Mouse (Mus musculus) heart, embryonic 11.5 days (tissue): ENCODE measurements at regions not wholly inside any gene's neighbourhood (a gene's known extent, or its start where the extent isn't known, plus 50 kb on each side); places are given as distances from the start of the nearest gene placed in this dataset.

Source experiments
- ATAC-seq: fragments of 200-750 bp; cut with Nextera tagmentation; replicated peaks from 2 replicates; pipeline ENCODE4 v1.8.0; 2017; ENCODE audit warnings: moderate library complexity; ENCODE audit not compliant: insufficient number of reproducible peaks, low FRiP score, low TSS enrichment
- H3K27ac ChIP-seq: fragments of 300-500 bp; sonication (generic); 2 replicates; pipeline ENCODE4 v1.5.1; 2014; ENCODE audit warnings: mild to moderate bottlenecking, low read depth, low read length
- H3K27me3 ChIP-seq: fragments of 300-500 bp; sonication (generic); 2 replicates; pipeline ENCODE4 v1.6.1; 2014; ENCODE audit warnings: mild to moderate bottlenecking, low read length, mixed read lengths; ENCODE audit not compliant: control insufficient read depth, insufficient read depth
- H3K36me3 ChIP-seq: fragments of 300-500 bp; sonication (generic); 2 replicates; pipeline ENCODE4 v1.6.1; 2014; ENCODE audit warnings: mild to moderate bottlenecking, low read length, moderate library complexity, mixed read lengths; ENCODE audit not compliant: control insufficient read depth, insufficient read depth
- H3K4me1 ChIP-seq: fragments of 300-500 bp; sonication (generic); 2 replicates; pipeline ENCODE4 v1.6.1; 2014; ENCODE audit warnings: low read length; ENCODE audit not compliant: control insufficient read depth, insufficient read depth
- H3K4me2 ChIP-seq: fragments of 300-500 bp; sonication (generic); 2 replicates; pipeline ENCODE4 v1.6.1; 2014; ENCODE audit warnings: mild to moderate bottlenecking, moderate library complexity
- H3K4me3 ChIP-seq: fragments of 300-500 bp; sonication (generic); 2 replicates; pipeline ENCODE4 v1.5.1; 2014; ENCODE audit warnings: low read depth, low read length
- H3K9ac ChIP-seq: fragments of 300-500 bp; sonication (generic); 2 replicates; pipeline ENCODE4 v1.6.1; 2014; ENCODE audit warnings: mild to moderate bottlenecking, low read depth, low read length, moderate library complexity
- H3K9me3 ChIP-seq: fragments of 300-500 bp; sonication (generic); replicated peaks from 2 replicates; pipeline ENCODE4 v1.6.1; 2016; ENCODE audit warnings: low read length; ENCODE audit not compliant: control insufficient read depth
- WGBS: fragments of 180-500 bp; shearing (Covaris S2); extraction: QIAGEN DNeasy Blood & Tissue Kit; methylation state at CpG from one replicate; pipeline ENCODE4 v1.1.7; 2014; ENCODE audit not compliant: insufficient replicate concordance; 5-methylcytosine and 5-hydroxymethylcytosine counted together

- Histone ChIP-seq H3K27ac (no peak overlapping the region), H3K4me2 (peak overlapping the region; percentile 23; the same call in 1 of the 2 replicates), H3K9me3 (no peaks in the 10 kb centered on the region), H3K4me1 (no peaks in the 10 kb centered on the region), H3K36me3 (peaks cover 10% of the 10 kb centered on the region; the same call in 1 of the 2 replicates), H3K9ac (no peak overlapping the region), H3K4me3 (no peak overlapping the region), H3K27me3 (no peaks in the 10 kb centered on the region)
- no peak for ATAC-seq
- WGBS: 65% methylated on average over 7 of the region's 7 CpGs
Measured at GRCm38 (mm10) chr9:41585012-41585411, 423.5 kb upstream of the Ubash3b start.

GRCm38 (mm10) chr9:41583711-41584329 lies 422.3 kb upstream of the Ubash3b start:
- H3K4me3 ChIP-seq: peak overlapping the region; percentile 62
- peak overlapping the region; percentile 64 for H3K27ac ChIP-seq
- WGBS: 36% methylated on average over 8 of the region's 8 CpGs
- H3K9me3 ChIP-seq: no peaks in the 10 kb centered on the region
- peaks cover 8% of the 10 kb centered on the region; the same call in 1 of the 2 replicates for H3K36me3 ChIP-seq
- H3K4me1 ChIP-seq: peaks cover 4% of the 10 kb centered on the region; the same call in 1 of the 2 replicates
- ATAC-seq: no peak
- H3K9ac ChIP-seq: peak overlapping the region; percentile 68; the same call in 1 of the 2 replicates
- no peaks in the 10 kb centered on the region for H3K27me3 ChIP-seq
- peak overlapping the region; percentile 71 for H3K4me2 ChIP-seq

- ATAC-seq: no peak
- H3K27me3 ChIP-seq: no peaks in the 10 kb centered on the region
- H3K9me3 ChIP-seq: no peaks in the 10 kb centered on the region
- peak overlapping the region; percentile 64 for H3K27ac ChIP-seq
- WGBS: 62% methylated on average over 8 of the region's 8 CpGs
- peak overlapping the region; percentile 62 for H3K4me3 ChIP-seq
- H3K36me3 ChIP-seq: peaks cover 3% of the 10 kb centered on the region; the same call in 1 of the 2 replicates
- H3K9ac ChIP-seq: peak overlapping the region; percentile 68
- H3K4me2 ChIP-seq: peak overlapping the region; percentile 71
- H3K4me1 ChIP-seq: peaks cover 4% of the 10 kb centered on the region; the same call in 1 of the 2 replicates
Measured at GRCm38 (mm10) chr9:41583276-41583675, 421.8 kb upstream of the Ubash3b start.

- peak overlapping the region; percentile 68 for H3K9ac ChIP-seq
- 46% methylated on average over 5 of the region's 5 CpGs for WGBS
- 0 out of 2 replicates have a peak, but pooled peaks cover 3% of the 10 kb centered on the region for H3K36me3 ChIP-seq
- peak overlapping the region; percentile 62 for H3K4me3 ChIP-seq
- no peak for ATAC-seq
- H3K4me2 ChIP-seq: peak overlapping the region; percentile 71
- peak overlapping the region; percentile 64 for H3K27ac ChIP-seq
- no peaks in the 10 kb centered on the region for H3K9me3 ChIP-seq
- H3K27me3 ChIP-seq: no peaks in the 10 kb centered on the region
- peaks cover 4% of the 10 kb centered on the region; the same call in 1 of the 2 replicates for H3K4me1 ChIP-seq
Measured at GRCm38 (mm10) chr9:41582711-41583236, 421.3 kb upstream of the Ubash3b start.

GRCm38 (mm10) chr9:41582171-41582570 lies 420.7 kb upstream of the Ubash3b start:
- 36% methylated on average over 8 of the region's 8 CpGs for WGBS
- no peaks in the 10 kb centered on the region for H3K9me3 ChIP-seq
- H3K4me1 ChIP-seq: peaks cover 4% of the 10 kb centered on the region; the same call in 1 of the 2 replicates

GRCm38 (mm10) chr9:41581741-41582140 lies 420.2 kb upstream of the Ubash3b start:
- Histone ChIP-seq H3K27me3 (no peaks in the 10 kb centered on the region), H3K9ac (peak overlapping the region; percentile 75), H3K36me3 (no peaks in the 10 kb centered on the region), H3K9me3 (no peaks in the 10 kb centered on the region), H3K4me1 (peaks cover 4% of the 10 kb centered on the region; the same call in 1 of the 2 replicates), H3K27ac (peak overlapping the region; percentile 73), H3K4me2 (peak overlapping the region; percentile 71), H3K4me3 (peak overlapping the region; percentile 62)
- WGBS: 25% methylated on average over 9 of the region's 9 CpGs
- no peak for ATAC-seq

More at GRCm38 (mm10) chr9:41582171-41582570, 420.7 kb upstream of the Ubash3b start:
- H3K36me3 ChIP-seq: 0 out of 2 replicates have a peak, but pooled peaks cover 3% of the 10 kb centered on the region
- H3K27ac ChIP-seq: peak overlapping the region; percentile 73
- no peaks in the 10 kb centered on the region for H3K27me3 ChIP-seq
- H3K4me3 ChIP-seq: peak overlapping the region; percentile 62
- no peak for ATAC-seq
- H3K4me2 ChIP-seq: peak overlapping the region; percentile 71
- peak overlapping the region; percentile 75 for H3K9ac ChIP-seq

- peak overlapping the region; percentile 75 for H3K9ac ChIP-seq
- peak overlapping the region; percentile 71 for H3K4me2 ChIP-seq
- ATAC-seq: no peak
- peak overlapping the region; percentile 92 for H3K27ac ChIP-seq
- H3K4me3 ChIP-seq: peak overlapping the region; percentile 62
- H3K9me3 ChIP-seq: no peaks in the 10 kb centered on the region
- no peaks in the 10 kb centered on the region for H3K27me3 ChIP-seq
- 2% methylated on average over 14 of the region's 14 CpGs for WGBS
- peaks cover 4% of the 10 kb centered on the region; the same call in 1 of the 2 replicates for H3K4me1 ChIP-seq
- no peaks in the 10 kb centered on the region for H3K36me3 ChIP-seq
Measured at GRCm38 (mm10) chr9:41581152-41581551, 419.7 kb upstream of the Ubash3b start.

GRCm38 (mm10) chr9:41580611-41581041 lies 419.1 kb upstream of the Ubash3b start:
- Histone ChIP-seq H3K4me3 (peak overlapping the region; percentile 62), H3K27ac (peak overlapping the region; percentile 92), H3K9ac (peak overlapping the region; percentile 75), H3K9me3 (no peaks in the 10 kb centered on the region), H3K4me2 (peak overlapping the region; percentile 71), H3K36me3 (no peaks in the 10 kb centered on the region), H3K27me3 (no peaks in the 10 kb centered on the region), H3K4me1 (peaks cover 4% of the 10 kb centered on the region; the same call in 1 of the 2 replicates)
- ATAC-seq: no peak; the same call in 1 of the 2 replicates
- 0% methylated on average over 13 of the region's 13 CpGs for WGBS
